Mouse (Mus musculus) liver, embryonic 14.5 days (tissue): ENCODE measurements around the gene AI593442.

Experiments used
- CTCF ChIP-seq: IDR thresholded peaks from 2 replicates; pipeline ENCODE4 v1.5.1; 2016; ENCODE audit warnings: antibody characterized with exemption, low read depth, control low read depth
- EP300 ChIP-seq: IDR thresholded peaks from 2 replicates; pipeline ENCODE4 v1.6.1; 2016; ENCODE audit warnings: antibody characterized with exemption, low read depth

DNA sequence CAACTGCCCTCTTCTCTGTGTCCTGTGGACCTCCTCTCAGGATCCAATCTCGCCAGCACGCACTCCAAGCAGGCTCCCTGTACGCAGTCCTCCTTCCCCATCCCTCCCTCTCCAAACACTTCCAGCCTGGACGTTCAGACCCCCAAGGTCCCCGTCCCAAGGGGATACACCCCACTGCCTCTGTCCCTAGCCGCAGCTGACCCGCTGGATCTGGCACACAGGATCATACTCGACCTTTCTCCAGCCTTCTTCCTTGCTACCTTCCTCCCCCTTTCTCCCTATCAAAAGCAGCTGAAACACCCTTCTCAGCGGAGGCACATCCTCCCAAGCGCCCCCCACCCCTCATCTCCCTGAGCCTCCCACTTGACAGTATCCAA is 753 bp downstream of the AI593442 start:
- TF ChIP-seq CTCF = no peak
- no peak for TF ChIP-seq EP300
